Mouse (Mus musculus) lung, postnatal 10 days (tissue): Measurements from ENCODE around the gene Ccl24.
"Not testable (repeated sequence)": the region's sequence is repeated elsewhere in the genome, so short reads cannot be mapped to it uniquely, and the experiment has no call there.

Experiments
- DNase-seq: peaks from one replicate; pipeline ENCODE4 v3.0.0; 2021

The Ccl24 gene

DNA sequence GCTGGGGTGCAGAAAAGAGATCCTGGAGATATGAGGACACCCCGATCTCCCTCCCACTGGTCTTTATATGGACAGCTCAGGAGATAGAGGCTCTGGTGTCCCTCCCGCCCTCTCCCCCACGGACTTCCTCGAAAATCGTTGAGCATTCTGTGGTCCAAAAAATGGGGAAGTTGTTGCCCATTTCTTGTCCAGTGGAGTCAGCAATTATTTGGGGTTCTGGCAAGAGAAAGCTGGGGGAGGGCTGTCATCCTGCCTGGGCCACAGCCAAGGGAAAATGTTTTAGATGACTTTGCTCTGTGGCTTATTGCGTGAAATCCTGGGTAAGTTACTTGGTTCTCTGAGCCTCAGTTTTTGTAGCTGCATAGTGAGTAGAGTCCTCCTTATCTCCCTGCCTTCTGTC, at the start of gene Ccl24:
TSS of gene Ccl24 (minus strand) at position 44 of the 400 bp plus-strand sequence.
- peak; percentile 14 for DNase-seq

DNA sequence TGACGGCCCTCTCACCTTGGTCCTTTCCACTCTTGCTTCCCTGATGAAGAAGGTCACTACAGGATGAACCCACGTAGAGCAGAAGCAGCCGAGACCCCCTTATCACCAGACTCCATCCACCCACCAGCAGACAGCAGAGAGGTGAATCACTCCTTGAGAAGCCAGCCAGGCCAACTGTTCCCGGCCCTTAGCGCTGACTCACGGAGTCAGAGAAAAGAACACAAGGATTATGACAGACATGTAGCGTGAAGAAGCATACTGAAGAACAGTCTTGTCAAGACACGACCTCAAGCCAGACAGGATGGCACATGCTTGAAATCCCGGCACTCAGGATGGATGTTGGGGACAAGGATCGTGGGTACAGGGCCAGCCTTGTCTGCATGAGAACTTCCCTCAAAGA, 48.9 kb upstream of the Ccl24 start:
- no peak for DNase-seq

DNA sequence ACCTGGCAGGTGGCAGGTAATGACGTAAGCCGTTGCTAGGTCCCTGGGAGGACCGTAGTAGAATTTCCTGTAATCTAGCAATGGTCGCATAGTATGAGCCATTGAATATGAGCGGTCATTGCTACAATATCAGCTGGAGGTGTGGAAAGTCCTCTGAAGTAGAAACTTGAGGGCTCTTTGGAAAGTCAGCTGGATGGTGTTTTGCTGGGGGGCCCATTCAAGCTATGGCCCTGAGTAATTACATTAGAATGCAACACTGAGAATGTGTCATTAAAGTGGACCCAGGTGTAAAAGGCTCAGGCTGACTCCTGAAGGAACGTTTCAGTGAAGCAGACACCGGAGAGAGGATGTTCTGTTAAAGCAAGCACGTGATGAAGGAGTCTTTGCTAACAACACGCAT, 47.7 kb upstream of the Ccl24 start:
- DNase-seq, result no peak

DNA sequence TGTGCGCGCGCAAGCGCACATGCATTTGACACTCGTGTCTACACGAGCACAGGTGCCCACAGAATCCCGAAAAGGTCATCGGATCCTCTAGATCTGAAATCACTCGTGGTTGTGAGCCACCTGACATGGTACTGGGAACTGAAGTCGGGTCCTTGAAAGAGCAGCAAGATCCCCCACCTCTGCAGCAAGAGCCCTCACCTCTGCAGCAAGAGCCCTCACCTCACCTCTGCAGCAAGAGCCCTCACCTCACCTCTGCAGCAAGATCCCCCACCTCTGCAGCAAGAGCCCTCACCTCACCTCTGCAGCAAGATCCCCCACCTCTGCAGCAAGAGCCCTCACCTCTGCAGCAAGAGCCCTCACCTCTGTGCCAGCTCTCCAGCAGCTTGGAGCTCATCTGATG, 46.9 kb upstream of the Ccl24 start:
- not testable (repeated sequence) for DNase-seq

DNA sequence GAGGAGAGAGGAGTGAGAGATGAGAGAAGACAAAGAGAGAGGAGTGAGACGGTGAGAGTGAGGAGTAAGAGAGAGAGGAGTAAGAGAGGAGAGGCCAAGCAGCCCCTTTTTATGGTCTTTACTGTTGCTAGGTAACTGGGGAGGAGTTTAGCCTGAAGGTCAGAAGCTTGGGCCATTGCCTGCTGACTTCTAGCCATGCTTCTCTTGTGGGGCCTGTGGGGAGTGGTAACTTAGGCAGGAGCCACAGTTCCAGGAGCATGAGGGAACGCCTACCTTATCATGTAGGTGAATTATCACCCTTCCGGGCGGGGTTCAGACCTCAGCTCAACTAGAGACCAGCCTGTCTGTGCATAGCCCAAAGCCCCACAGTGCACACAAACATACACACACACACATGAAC, 36.9 kb upstream of the Ccl24 start:
- DNase-seq, result no peak

DNA sequence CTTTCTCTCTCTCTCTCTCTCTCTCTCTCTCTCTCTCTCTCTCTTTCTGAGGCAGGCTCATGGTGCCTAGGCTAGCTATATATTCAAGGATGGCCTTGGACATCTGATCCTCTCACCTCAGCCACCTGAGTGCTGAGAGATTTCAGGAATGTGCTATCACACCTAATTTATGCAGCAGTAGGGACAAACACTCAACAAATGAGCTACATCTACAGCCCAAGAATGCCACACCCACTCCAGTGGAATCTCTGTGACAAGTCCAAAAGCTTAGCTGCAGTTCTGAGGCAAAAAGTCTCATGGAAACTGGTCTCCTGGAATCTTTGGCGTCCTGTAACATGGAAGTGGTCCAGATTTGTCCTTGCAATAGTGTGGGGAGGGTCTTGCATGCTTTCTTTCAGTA, 34.7 kb upstream of the Ccl24 start:
- DNase-seq, result no peak

DNA sequence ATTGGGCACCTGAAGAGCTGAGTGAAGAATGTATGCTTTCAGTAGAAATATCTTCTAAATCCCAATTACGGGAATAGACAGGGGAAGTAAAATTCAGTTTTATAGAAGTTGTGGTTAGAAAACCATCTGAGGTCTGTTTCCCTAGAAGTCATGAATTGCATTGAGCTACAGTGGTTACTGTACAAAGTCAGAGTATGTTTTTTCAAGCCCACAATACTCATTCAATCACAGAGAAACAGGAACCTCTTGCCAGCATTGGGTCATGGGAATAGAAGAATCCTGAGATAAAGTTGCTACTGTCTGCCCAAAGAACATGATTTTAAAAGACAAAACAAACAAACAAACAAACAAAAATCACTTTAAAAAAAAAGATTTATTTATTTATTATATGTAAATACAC, 33.9 kb upstream of the Ccl24 start:
- not testable (repeated sequence) for DNase-seq

DNA sequence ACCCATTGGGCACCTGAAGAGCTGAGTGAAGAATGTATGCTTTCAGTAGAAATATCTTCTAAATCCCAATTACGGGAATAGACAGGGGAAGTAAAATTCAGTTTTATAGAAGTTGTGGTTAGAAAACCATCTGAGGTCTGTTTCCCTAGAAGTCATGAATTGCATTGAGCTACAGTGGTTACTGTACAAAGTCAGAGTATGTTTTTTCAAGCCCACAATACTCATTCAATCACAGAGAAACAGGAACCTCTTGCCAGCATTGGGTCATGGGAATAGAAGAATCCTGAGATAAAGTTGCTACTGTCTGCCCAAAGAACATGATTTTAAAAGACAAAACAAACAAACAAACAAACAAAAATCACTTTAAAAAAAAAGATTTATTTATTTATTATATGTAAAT, 31.8 kb upstream of the Ccl24 start:
- DNase-seq, result not testable (repeated sequence)

DNA sequence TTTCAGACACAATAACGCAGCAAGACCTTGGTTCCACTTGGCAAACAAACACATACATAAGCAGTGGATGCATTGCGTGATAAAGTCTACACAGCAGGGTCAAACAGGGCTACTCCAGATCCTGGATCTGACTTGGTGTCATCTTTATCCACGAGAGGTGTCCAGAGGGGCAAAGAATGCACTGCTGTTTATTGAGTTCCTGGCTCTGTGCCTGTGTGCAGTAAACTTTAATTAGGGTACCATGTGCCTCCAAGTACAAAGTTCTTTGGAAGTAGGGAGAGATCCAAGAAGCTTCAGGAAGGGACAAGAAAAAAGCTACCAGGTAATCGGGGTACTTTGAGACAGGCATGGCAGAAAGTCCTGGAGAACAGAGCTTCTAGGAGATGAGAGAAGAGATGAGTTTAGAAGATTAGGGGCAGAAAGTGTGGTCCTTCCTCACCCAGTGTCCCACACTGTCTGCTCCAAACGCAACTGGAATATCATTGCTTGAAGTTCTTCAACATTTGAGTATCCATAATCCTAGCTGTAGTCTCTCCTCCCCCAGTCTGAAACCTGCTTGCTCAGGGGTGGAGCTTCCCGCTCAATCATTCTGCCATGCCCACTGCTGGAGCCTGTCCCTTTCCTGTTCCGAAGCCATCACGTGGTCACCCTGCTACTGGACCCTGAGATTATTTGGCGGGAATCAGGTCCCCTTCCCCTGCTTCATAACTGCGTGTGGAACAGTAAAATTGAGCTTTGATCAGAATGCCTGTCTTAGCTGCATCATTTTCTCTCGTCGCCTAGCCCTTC, 17.3 kb upstream of the Ccl24 start:
- no peak for DNase-seq

DNA sequence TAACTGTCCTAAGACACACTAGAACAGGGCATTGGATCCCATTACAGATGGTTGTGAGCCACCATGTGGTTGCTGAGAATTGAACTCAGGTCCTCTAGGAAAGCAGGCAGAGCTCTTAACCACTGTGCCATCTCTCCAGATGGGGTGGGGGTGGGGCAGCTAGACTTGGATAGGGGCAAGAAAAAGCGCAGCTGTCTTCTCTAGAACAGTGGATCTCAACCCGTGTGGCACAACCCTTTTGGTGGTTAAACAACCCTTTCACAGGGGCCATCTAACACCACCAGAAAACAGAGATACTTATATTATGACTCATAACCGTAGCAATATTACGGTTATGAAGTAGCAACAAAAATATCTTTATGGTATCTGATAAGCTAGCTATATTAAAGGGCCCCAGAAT, 14.9 kb upstream of the Ccl24 start:
- no peak for DNase-seq

DNA sequence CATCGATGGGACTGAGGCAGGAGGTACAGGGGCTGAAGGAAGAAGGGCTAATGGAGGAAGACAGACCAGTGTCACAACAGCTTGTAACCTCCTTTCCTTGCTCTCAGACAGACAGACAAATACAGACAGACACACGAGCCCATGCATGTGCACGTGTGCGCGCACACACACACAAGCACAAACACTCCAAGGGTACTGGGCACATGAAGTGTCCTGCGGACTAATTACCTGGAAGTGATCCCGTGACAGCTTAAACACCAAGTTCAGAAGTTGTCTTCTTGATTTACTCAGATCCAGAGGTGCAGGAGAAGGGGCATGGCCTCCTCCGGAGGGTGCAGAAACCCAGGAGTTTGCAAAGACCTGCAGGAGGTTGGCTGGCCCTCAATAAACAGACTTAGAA, 12.8 kb upstream of the Ccl24 start:
- DNase-seq, result no peak

DNA sequence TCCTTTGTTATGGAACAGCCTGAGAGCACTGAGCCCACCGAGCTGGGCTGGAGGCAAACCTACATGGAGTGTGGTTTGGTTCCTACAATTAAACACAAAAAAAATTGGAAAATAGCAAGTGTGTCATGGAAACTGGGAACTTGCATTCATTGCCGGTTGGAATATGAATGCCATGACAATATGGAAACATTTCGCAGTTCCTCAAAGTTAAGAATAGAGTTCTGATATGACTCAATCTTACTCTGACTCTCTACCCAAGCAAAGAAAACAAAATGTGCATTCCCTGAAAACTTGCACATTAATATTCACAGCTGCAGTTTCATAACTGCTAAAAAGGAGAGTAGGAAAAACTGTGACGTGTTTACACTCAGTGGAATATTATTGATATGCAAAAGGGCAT, 9.5 kb upstream of the Ccl24 start:
- DNase-seq, result no peak

DNA sequence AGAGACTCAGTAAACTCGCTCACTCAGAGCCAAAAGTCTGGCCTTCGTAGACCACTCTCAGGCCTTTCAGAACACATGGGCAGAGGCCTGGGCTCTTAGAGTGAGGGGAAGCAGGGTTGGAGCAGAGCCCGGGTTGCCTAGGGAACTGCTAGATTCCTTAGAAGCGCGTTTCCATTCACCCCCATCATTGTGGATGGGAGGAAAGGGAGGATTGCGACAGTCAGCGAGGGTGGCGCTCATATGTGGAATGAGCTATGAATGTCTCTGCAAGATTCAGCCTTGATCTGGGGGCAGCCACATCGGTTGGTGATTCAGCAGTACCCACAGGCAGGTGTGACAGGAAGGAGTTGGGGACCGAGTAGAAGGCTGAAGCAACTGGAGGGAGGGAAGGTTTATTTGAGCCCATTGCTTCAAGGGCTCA, 6.5 kb upstream of the Ccl24 start:
- no peak for DNase-seq

DNA sequence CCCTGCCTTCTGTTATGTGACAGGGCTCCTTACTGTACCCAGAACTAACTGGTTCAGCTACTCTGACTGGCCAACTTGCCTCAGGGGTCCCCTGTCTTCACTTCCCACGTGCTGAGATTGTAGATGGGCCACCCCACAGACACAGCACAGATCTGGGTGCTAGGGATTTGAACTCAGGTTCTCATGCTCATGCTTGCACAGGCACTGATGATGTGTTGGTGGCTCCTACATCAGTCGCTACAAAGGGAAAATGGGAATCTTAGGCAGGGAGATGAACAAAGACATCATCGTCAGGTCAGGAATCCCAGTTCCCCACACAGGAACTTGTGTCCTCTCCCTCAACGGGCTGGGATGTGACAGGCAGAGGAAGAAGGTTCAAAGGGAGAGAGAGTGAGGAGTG, 3.2 kb upstream of the Ccl24 start:
- DNase-seq, result no peak

DNA sequence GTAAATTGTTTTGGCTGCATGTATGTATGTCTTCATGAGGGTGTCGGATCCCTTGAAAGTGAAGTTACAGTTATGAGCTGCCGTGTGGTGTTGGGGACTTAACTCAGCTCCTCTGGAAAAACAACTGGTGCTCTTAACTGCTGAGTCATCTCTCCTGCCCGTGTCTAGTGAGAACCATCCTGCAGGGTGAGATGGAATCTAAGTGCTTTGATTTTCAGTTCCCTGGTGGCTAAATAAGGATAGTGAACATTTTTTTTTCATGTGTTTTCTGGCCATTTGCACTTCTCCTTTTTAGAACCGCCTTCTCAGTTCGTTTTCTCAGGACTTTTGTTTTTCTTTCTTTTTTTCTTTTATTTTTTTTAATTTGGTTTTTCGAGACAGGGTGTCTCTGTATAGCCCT, 4.2 kb downstream of the Ccl24 start:
- no peak for DNase-seq

DNA sequence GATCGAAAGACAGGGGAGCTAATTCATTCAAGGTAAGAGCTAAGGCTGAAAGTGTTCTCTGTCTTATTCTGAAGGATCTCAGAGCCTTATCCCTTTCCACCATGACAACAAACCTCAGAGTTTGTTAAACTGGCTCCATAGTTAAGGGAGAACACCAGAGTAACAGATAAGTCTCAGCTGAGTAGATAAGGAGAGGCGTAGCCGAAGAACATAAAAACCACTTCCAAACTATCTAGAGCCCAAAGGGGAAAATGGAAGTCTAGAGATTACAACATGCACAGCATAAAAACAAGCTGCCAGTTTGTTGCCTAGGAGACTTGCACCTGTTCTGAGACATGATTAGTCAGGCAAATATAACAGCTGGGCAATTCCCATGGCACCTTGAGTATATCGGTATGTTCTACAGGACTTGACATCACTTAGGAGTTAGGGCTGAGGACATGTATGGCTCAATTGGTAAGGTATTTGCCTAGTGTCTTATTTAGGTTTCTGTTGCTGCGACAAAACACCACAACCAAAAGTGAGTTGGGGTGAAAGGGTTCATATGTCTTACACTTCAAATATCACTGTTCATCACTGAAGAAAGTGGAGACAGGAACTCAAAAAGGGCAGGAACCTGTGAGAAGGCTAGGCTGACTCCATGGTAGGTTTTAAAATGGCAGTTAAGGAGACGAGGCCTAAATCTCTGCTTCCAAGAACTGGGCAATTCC, 5.1 kb downstream of the Ccl24 start:
- DNase-seq, result no peak

DNA sequence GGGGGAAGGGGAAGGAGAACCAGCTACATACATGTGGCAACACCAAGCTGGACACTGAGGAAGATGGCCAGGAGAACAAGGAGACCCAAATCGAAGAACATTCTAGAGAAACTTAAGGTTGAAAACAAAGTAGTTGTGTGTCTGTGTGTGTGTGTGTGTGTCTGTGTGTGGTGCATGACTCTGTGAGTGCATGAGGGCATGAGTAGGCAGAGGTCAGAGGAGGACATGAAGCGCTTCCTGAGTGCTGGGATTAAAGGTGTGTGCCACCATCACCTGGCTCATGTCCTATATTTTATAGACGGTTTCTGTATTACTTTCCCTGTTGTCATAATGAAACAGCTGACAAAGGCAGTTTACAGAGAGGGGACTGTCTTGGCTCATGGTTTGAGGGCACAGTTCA, 9.4 kb downstream of the Ccl24 start, which contains the start of gene Ccl26:
TSS of gene Ccl26 (minus strand) at position 101 of the 400 bp plus-strand sequence.
- DNase-seq, result no peak

DNA sequence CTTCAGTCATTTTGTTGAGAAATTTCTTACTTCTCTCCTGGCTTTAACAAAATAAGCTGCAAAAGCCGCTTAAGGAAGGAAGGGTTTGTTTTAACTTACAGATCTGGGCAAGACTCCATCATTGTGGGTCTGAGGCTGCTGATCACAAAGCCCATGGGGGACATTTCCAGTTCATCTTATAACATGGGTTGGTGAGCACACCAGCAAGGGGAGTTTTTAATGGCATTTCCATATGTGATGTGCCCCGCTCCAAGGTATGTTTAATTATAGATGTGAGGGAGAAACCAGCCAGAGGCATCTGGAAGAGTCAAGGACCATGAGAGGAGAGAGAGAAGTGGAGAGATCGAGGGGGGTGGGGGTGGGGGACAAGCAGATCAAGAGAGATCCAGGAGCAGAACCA, 15.2 kb downstream of the Ccl24 start:
- no peak for DNase-seq

DNA sequence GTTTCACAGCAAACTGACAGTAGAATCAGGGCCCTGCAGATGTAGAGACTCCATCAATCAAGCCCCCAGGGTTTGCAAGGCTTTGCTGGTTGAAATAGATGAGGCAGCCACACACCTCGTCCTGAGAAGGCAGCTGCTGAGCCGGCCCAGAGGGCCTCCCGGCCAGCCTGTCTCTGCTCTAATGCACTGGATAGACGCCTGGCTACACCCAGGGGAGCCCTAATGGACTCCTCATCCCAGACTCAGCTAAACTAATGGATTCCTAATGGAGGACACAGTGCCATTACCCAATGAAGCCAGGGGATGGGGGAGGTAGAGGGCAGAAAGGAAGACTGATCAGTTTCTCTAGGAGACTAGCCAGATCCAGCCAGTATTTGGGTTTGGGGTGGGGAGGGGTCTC, 15.8 kb downstream of the Ccl24 start:
- no peak for DNase-seq

DNA sequence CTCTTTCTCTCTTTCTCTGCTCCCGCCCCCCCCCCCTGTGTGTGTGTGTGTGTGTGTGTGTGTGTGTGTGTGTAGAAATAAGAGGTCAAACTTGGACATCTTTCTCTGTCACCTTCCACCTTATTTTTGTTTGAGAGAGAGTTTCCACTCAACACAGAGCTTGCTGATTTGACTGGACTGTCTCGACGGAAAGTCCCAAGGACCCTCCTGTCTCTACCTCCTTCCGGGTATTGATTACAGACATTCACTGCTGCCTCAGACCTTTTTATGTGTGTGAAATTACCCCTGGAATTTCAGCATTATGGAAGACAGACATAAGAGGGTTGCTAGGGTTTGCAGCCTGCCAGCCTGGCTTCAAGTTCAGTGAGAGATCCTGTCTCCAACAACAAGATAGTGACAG, 16.6 kb downstream of the Ccl24 start:
- no peak for DNase-seq

DNA sequence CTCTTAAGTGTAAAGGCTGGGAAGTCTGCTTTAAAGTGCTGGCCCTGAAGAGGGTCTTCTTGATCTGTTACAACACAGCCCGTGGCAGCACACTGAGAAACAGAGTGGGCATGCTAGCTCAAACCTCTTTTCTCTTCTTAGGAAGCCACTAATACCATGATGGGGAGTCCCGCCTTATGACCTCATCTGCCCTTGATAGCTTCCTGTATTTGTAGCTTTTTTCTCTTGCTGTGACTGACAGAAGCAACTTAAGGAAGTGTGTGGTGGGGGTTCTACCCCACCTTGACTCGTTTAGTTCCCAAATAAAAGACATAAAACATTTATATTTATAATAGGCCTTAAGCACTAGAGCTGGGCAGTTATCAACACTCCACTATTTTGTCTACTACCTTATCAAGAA, 21.3 kb downstream of the Ccl24 start:
- no peak for DNase-seq

DNA sequence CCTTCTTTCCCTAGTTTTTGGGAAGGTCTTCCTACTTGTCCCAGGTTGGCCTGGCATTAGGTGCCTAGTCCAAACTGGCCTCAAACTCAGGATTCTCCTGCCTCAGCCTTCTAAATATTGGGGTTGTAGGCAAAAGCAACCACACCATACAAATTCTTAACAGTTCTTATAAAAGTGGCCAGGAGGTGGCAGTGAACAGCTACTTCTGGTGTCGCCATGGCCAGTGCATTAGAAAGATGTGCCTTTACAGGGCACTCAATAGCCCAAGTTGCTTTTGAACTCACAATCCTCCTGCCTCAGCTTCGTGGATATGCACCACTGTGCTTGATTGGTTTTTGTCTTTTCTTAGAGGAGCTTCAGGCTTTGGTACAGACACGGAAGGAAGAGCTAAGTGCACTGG, 21.9 kb downstream of the Ccl24 start:
- peak; percentile 34 for DNase-seq

DNA sequence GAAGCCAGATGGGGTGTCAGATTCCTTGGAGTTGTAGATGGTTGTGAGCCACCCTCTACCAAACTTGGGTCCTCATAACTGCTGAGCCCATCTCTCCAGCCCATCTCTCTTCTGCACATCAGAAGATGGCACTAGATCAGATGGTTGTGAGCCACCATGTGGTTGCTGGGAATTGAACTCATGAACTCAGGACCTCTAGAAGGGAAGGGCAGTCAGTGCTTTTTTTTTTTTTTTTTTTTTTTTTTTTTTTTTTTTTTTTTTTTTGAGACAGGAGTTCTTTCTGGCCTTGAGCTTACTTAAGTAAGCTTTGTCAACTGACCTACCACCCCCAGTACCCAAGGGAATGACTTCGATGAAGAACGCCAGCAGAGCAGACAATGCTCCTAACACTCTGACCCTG, 24.9 kb downstream of the Ccl24 start:
- no peak for DNase-seq
